Mouse (Mus musculus) intestine, embryonic 14.5 days (tissue): ENCODE results near the gene Ptov1. TPM values are rescaled to one million over a fixed set of nuclear protein-coding genes. Genes with fewer than 3 reads are reported as not detected.
A peak's percentile ranks its signal among the peaks of the same experiment; 100 is the strongest.

Source experiments
- ATAC-seq: fragments of 200-750 bp; cut with Nextera tagmentation; replicated peaks from 2 replicates; pipeline ENCODE4 v1.8.0; 2017; ENCODE audit warnings: low read depth, moderate number of reproducible peaks, moderate TSS enrichment, moderate library complexity; ENCODE audit not compliant: low FRiP score, low TSS enrichment
- DNase-seq: peaks from one replicate; pipeline ENCODE4 v3.0.0-alpha.2; 2018; ENCODE audit warnings: low spot score
- H3K27ac ChIP-seq: fragments of 300-500 bp; sonication (generic); 2 replicates; pipeline ENCODE4 v1.5.1; 2014; ENCODE audit warnings: low read depth, mild to moderate bottlenecking, control low read depth
- H3K27me3 ChIP-seq: fragments of 300-500 bp; sonication (generic); replicated peaks from 2 replicates; pipeline ENCODE4 v1.6.1; 2014; ENCODE audit warnings: low read length, control low read depth; ENCODE audit not compliant: control insufficient read depth, insufficient read depth
- H3K36me3 ChIP-seq: fragments of 300-500 bp; sonication (generic); 2 replicates; pipeline ENCODE4 v1.6.1; 2014; ENCODE audit warnings: low read length, control low read depth; ENCODE audit not compliant: control insufficient read depth, insufficient read depth
- H3K4me1 ChIP-seq: fragments of 300-500 bp; sonication (generic); replicated peaks from 2 replicates; pipeline ENCODE4 v1.6.1; 2014; ENCODE audit warnings: low read length, control low read depth, mixed read lengths; ENCODE audit not compliant: control insufficient read depth, insufficient read depth
- H3K4me2 ChIP-seq: fragments of 300-500 bp; sonication (generic); 2 replicates; pipeline ENCODE4 v1.6.1; 2014; ENCODE audit warnings: low read length
- H3K4me3 ChIP-seq: fragments of 300-500 bp; sonication (generic); 2 replicates; pipeline ENCODE4 v1.5.1; 2014; ENCODE audit warnings: low read depth, low read length, control low read depth, mixed read lengths
- H3K9ac ChIP-seq: fragments of 300-500 bp; sonication (generic); 2 replicates; pipeline ENCODE4 v1.6.1; 2014; ENCODE audit warnings: mild to moderate bottlenecking, low read length
- H3K9me3 ChIP-seq: fragments of 300-500 bp; sonication (generic); 2 replicates; pipeline ENCODE4 v1.6.1; 2016; ENCODE audit warnings: low read length, control low read depth; ENCODE audit not compliant: control insufficient read depth
- WGBS: fragments of 180-500 bp; shearing (Covaris S2); extraction: QIAGEN DNeasy Blood & Tissue Kit; methylation state at CpG from one replicate; pipeline ENCODE4 v1.1.7; 2014; 5-methylcytosine and 5-hydroxymethylcytosine counted together
- polyA plus RNA-seq: library from polyadenylated mRNA; unstranded; fragments of >200 nt; fragmentation: Nextera tagmentation; extraction: Ambion mirVana; gene quantifications from 2 replicates; pipeline ENCODE4 v1.2.1, GENCODE M21; 2014

The Ptov1 gene
- polyA plus RNA-seq, 1 experiment from 2014 or later, result 338 TPM

GRCm38 (mm10) chr7:44867010-44867702 is 2.4 kb downstream of the Ptov1 start:
- peaks cover 41% of the 10 kb centered on the region for H3K4me1 ChIP-seq
- peak overlapping the region; percentile 79 for H3K4me2 ChIP-seq
- ATAC-seq, result no peak
- H3K9ac ChIP-seq, result 0 out of 2 replicates have a peak overlapping the region, but pooled peaks have one; percentile 6
- H3K9me3 ChIP-seq, result no peaks in the 10 kb centered on the region
- H3K27ac ChIP-seq, result no peak overlapping the region
- peak overlapping the region; percentile 97 for H3K4me3 ChIP-seq
- 58% methylated on average over 19 of the region's 19 CpGs for WGBS
- peaks cover 47% of the 10 kb centered on the region for H3K36me3 ChIP-seq
- H3K27me3 ChIP-seq, result no peaks in the 10 kb centered on the region
- no peak for DNase-seq

GRCm38 (mm10) chr7:44866276-44867009 is 3.1 kb downstream of the Ptov1 start:
- ATAC-seq (no peak), DNase-seq (no peak)
- no peaks in the 10 kb centered on the region for H3K9me3 ChIP-seq
- peak overlapping the region; percentile 79 for H3K4me2 ChIP-seq
- WGBS, result 45% methylated on average over 15 of the region's 15 CpGs
- H3K4me1 ChIP-seq, result peaks cover 41% of the 10 kb centered on the region
- H3K9ac ChIP-seq, result peak overlapping the region; percentile 29; the same call in 1 of the 2 replicates
- H3K36me3 ChIP-seq, result peaks cover 52% of the 10 kb centered on the region
- no peaks in the 10 kb centered on the region for H3K27me3 ChIP-seq
- peak overlapping the region; percentile 38; the same call in 1 of the 2 replicates for H3K27ac ChIP-seq
- peak overlapping the region; percentile 21; the same call in 1 of the 2 replicates for H3K4me3 ChIP-seq

GRCm38 (mm10) chr7:44864595-44865542 is 4.7 kb downstream of the Ptov1 start:
- Histone ChIP-seq H3K36me3 (peaks cover 56% of the 10 kb centered on the region), H3K4me1 (peaks cover 49% of the 10 kb centered on the region), H3K9ac (no peak overlapping the region), H3K4me2 (no peak overlapping the region), H3K27me3 (no peaks in the 10 kb centered on the region), H3K4me3 (no peak overlapping the region), H3K9me3 (no peaks in the 10 kb centered on the region), H3K27ac (no peak overlapping the region)
- WGBS, result 82% methylated on average over 24 of the region's 24 CpGs
- no peak for ATAC-seq
- DNase-seq, result no peak

- ATAC-seq (no peak), DNase-seq (no peak)
- Histone ChIP-seq H3K27ac (no peak overlapping the region), H3K4me3 (no peak overlapping the region), H3K36me3 (peaks cover 56% of the 10 kb centered on the region), H3K27me3 (no peaks in the 10 kb centered on the region), H3K4me2 (no peak overlapping the region), H3K4me1 (peaks cover 49% of the 10 kb centered on the region), H3K9ac (no peak overlapping the region), H3K9me3 (no peaks in the 10 kb centered on the region)
- WGBS, result 88% methylated on average over 11 of the region's 11 CpGs
These were observed 5.5 kb downstream of the Ptov1 start for GRCm38 (mm10) chr7:44863982-44864494.

- DNase-seq (no peak), ATAC-seq (no peak)
- no peak overlapping the region for H3K4me2 ChIP-seq
- 87% methylated on average over 14 of the region's 14 CpGs for whole genome bisulfite sequencing
- H3K27me3 ChIP-seq, result no peaks in the 10 kb centered on the region
- H3K9me3 ChIP-seq, result no peaks in the 10 kb centered on the region
- no peak overlapping the region for H3K9ac ChIP-seq
- H3K27ac ChIP-seq, result no peak overlapping the region
- H3K36me3 ChIP-seq, result peaks cover 56% of the 10 kb centered on the region
- H3K4me1 ChIP-seq, result peaks cover 47% of the 10 kb centered on the region
- H3K4me3 ChIP-seq, result no peak overlapping the region
These were observed 6.4 kb downstream of the Ptov1 start for GRCm38 (mm10) chr7:44863210-44863609.

GRCm38 (mm10) chr7:44862434-44862833 is 7.2 kb downstream of the Ptov1 start:
- ATAC-seq (no peak), DNase-seq (no peak)
- Histone ChIP-seq H3K4me3 (no peak overlapping the region), H3K36me3 (peaks cover 56% of the 10 kb centered on the region), H3K27me3 (no peaks in the 10 kb centered on the region), H3K4me2 (no peak overlapping the region), H3K4me1 (peaks cover 47% of the 10 kb centered on the region), H3K9me3 (no peaks in the 10 kb centered on the region), H3K27ac (no peak overlapping the region), H3K9ac (no peak overlapping the region)
- WGBS, result 69% methylated on average over 8 of the region's 8 CpGs

- H3K4me3 ChIP-seq, result no peak overlapping the region
- H3K4me2 ChIP-seq, result no peak overlapping the region
- no peak overlapping the region for H3K27ac ChIP-seq
- WGBS, result 83% methylated on average over 14 of the region's 14 CpGs
- no peak for DNase-seq
- ATAC-seq, result no peak
- no peaks in the 10 kb centered on the region for H3K9me3 ChIP-seq
- H3K36me3 ChIP-seq, result peaks cover 51% of the 10 kb centered on the region
- peaks cover 42% of the 10 kb centered on the region for H3K4me1 ChIP-seq
- H3K27me3 ChIP-seq, result no peaks in the 10 kb centered on the region
- no peak overlapping the region for H3K9ac ChIP-seq
These were observed 8.2 kb downstream of the Ptov1 start for GRCm38 (mm10) chr7:44861429-44861816.
